Mouse (Mus musculus) ES-Bruce4 (cell line): ENCODE results near the gene Fam229a.

ENCODE experiments used
- EP300 ChIP-seq: IDR thresholded peaks from 2 replicates; pipeline ENCODE4 v1.6.1; 2011; ENCODE audit warnings: low read depth, low read length; ENCODE audit not compliant: insufficient read depth
- POLR2A ChIP-seq: IDR thresholded peaks from one replicate; pipeline ENCODE4 v1.8.1; 2011; ENCODE audit warnings: low read length; ENCODE audit not compliant: insufficient read depth

- TF ChIP-seq EP300 (no peak), POLR2A (no peak)
Observed at GRCm38 (mm10) chr4:129500017-129500416, 9.0 kb downstream of the Fam229a start.
